Mouse (Mus musculus) T-helper 2 cell (primary cell): ENCODE data around the gene H2-Q10.
"Not testable (repeated sequence)": the region's sequence is repeated elsewhere in the genome, so short reads cannot be mapped to it uniquely, and the experiment has no call there.

Source experiments
- in situ Hi-C: fragments of 300-600 bp; cut with MboI, MseI; formaldehyde crosslinking; loops from one replicate; pipeline ENCODE4 v1.15.1; 2025; ENCODE audit warnings: high pct_unique_total_duplicates

The H2-Q10 gene

GRCm38 (mm10) chr17:35442376-35442775, 27.5 kb upstream of the H2-Q10 start:
- in situ Hi-C loops: loop anchor here (5.0 to 25.0 kb wide), 2 partner anchors 45 to 1455 kb away; no protein-coding TSS in a partner anchor

- in situ Hi-C loops: loop anchor here (5.0 to 25.0 kb wide), 2 partner anchors 47 to 1457 kb away; no protein-coding TSS in a partner anchor
Observed at GRCm38 (mm10) chr17:35444510-35444909, 25.4 kb upstream of the H2-Q10 start.

GRCm38 (mm10) chr17:35458247-35458646, 11.6 kb upstream of the H2-Q10 start:
- in situ Hi-C loops: loop anchor here (5.0 to 10.0 kb wide), 2 partner anchors 36 to 143 kb away; partner anchors contain the start of gene H2-Q6

GRCm38 (mm10) chr17:35460513-35461341, 9.2 kb upstream of the H2-Q10 start:
- in situ Hi-C loops: not testable (repeated sequence)

- in situ Hi-C loops: not testable (repeated sequence)
Observed at GRCm38 (mm10) chr17:35465651-35466050, 4.2 kb upstream of the H2-Q10 start.

GRCm38 (mm10) chr17:35468936-35469335, 953 bp upstream of the H2-Q10 start:
- in situ Hi-C loops: not testable (repeated sequence)

- in situ Hi-C loops: no loop called here
Observed at GRCm38 (mm10) chr17:35484066-35484465, 14.2 kb downstream of the H2-Q10 start.

- in situ Hi-C loops: no loop called here
Observed at GRCm38 (mm10) chr17:35485702-35486101, 15.8 kb downstream of the H2-Q10 start.

GRCm38 (mm10) chr17:35486726-35487125, 16.8 kb downstream of the H2-Q10 start:
- in situ Hi-C loops: no loop called here

- in situ Hi-C loops: no loop called here
Observed at GRCm38 (mm10) chr17:35488041-35488440, 18.2 kb downstream of the H2-Q10 start.

GRCm38 (mm10) chr17:35490320-35490719, 20.4 kb downstream of the H2-Q10 start:
- in situ Hi-C loops: no loop called here

- in situ Hi-C loops: no loop called here
Observed at GRCm38 (mm10) chr17:35497124-35497523, 27.2 kb downstream of the H2-Q10 start.

- in situ Hi-C loops: no loop called here
Observed at GRCm38 (mm10) chr17:35502226-35502625, 32.3 kb downstream of the H2-Q10 start.

- in situ Hi-C loops: no loop called here
Observed at GRCm38 (mm10) chr17:35502762-35503161, 32.9 kb downstream of the H2-Q10 start.

- in situ Hi-C loops: no loop called here
Observed at GRCm38 (mm10) chr17:35503849-35504248, 34.0 kb downstream of the H2-Q10 start.

- in situ Hi-C loops: no loop called here
Observed at GRCm38 (mm10) chr17:35504628-35505481, 35.0 kb downstream of the H2-Q10 start.

GRCm38 (mm10) chr17:35505776-35506175, 35.9 kb downstream of the H2-Q10 start, which contains the start of gene Pou5f1:
Gene Pou5f1, plus strand, starts transcription at chr17:35506018.
- in situ Hi-C loops: no loop called here

GRCm38 (mm10) chr17:35506881-35507280, 37.0 kb downstream of the H2-Q10 start:
- in situ Hi-C loops: no loop called here

GRCm38 (mm10) chr17:35507556-35508260, 37.8 kb downstream of the H2-Q10 start:
- in situ Hi-C loops: no loop called here

- in situ Hi-C loops: not testable (repeated sequence)
Observed at GRCm38 (mm10) chr17:35508279-35508678, 38.4 kb downstream of the H2-Q10 start.

GRCm38 (mm10) chr17:35509284-35509683, 39.4 kb downstream of the H2-Q10 start:
- in situ Hi-C loops: no loop called here
